Comparison of ENCODE assay signal across 14 mouse cellular contexts in genomic region chr1:78202466-78203085, GRCm38 (mm10). TPM values are rescaled to one million over a fixed set of nuclear protein-coding genes. Genes with fewer than 3 reads are reported as not detected.
DNase-seq lines count a peak whose midpoint lies in the region; ATAC-seq lines count a peak whose summit lies in the region.
"Had no signal": no experiment of that assay in that cellular context is flagged by ENCODE, and none has a peak within 500 bp of the region (broad histone marks: within the 10 kb centered on the region; RNA-seq: fewer than 3 reads in every experiment).

No protein-coding gene starts in this region.

- ATAC-seq in forebrain, embryonic 12.5 days (ENCODE audit: low FRiP score) = no peak
- no peak for ATAC-seq in forebrain, embryonic 16.5 days
- no peak for ATAC-seq in embryonic facial prominence, embryonic 15.5 days (ENCODE audit: insufficient number of reproducible peaks, low FRiP score, low TSS enrichment, low read depth)
- no peak for ATAC-seq in midbrain, embryonic 11.5 days (ENCODE audit: low FRiP score)
- ATAC-seq: inflammation-experienced regulatory T-cells, adult 6 months had no signal

- no peaks in the 10 kb centered on the region for H3K9me3 ChIP-seq in forebrain, embryonic 12.5 days
- H3K9me3 ChIP-seq in forebrain, embryonic 16.5 days (ENCODE audit: control insufficient read depth, low read length) = no peaks in the 10 kb centered on the region; the same call in 1 of the 2 replicates
- no peaks in the 10 kb centered on the region for H3K9me3 ChIP-seq in embryonic facial prominence, embryonic 15.5 days (replicated peaks)
- no peaks in the 10 kb centered on the region for H3K9me3 ChIP-seq in midbrain, embryonic 11.5 days (ENCODE audit: control insufficient read depth, low read length)

- no peak overlapping the region for H3K4me3 ChIP-seq in forebrain, embryonic 12.5 days (replicated peaks)
- H3K4me3 ChIP-seq in forebrain, embryonic 16.5 days (replicated peaks; ENCODE audit: low read length) = no peak overlapping the region
- H3K4me3 ChIP-seq in embryonic facial prominence, embryonic 15.5 days (replicated peaks) = peak overlapping the region; percentile 51
- peak overlapping the region; percentile 35; the same call in 1 of the 2 replicates for H3K4me3 ChIP-seq in midbrain, embryonic 11.5 days (ENCODE audit: low read depth, low read length)

- H3K36me3 ChIP-seq in forebrain, embryonic 12.5 days (replicated peaks) = no peaks in the 10 kb centered on the region
- H3K36me3 ChIP-seq in forebrain, embryonic 16.5 days (ENCODE audit: control insufficient read depth, insufficient read depth) = no peaks in the 10 kb centered on the region
- H3K36me3 ChIP-seq in embryonic facial prominence, embryonic 15.5 days = no peaks in the 10 kb centered on the region
- H3K36me3 ChIP-seq in midbrain, embryonic 11.5 days (ENCODE audit: control insufficient read depth, insufficient read depth, low read length) = no peaks in the 10 kb centered on the region

- H3K27ac ChIP-seq in forebrain, embryonic 12.5 days = no peak overlapping the region
- H3K27ac ChIP-seq in forebrain, embryonic 16.5 days (ENCODE audit: low read length) = no peak overlapping the region
- peak overlapping the region; percentile 58; the same call in 1 of the 2 replicates for H3K27ac ChIP-seq in embryonic facial prominence, embryonic 15.5 days (replicated peaks)
- no peak overlapping the region for H3K27ac ChIP-seq in midbrain, embryonic 11.5 days (ENCODE audit: low read depth, low read length)

- H3K4me1 ChIP-seq in forebrain, embryonic 12.5 days = peaks cover 37% of the 10 kb centered on the region
- peaks cover 11% of the 10 kb centered on the region for H3K4me1 ChIP-seq in forebrain, embryonic 16.5 days (replicated peaks; ENCODE audit: control insufficient read depth, insufficient read depth, low read length)
- H3K4me1 ChIP-seq in embryonic facial prominence, embryonic 15.5 days = peaks cover 11% of the 10 kb centered on the region
- peaks cover 21% of the 10 kb centered on the region for H3K4me1 ChIP-seq in midbrain, embryonic 11.5 days (ENCODE audit: control insufficient read depth, insufficient read depth, low read length)

- DNase-seq in ES-CJ7 (ENCODE audit: low read depth, low spot score) (peak; percentile 20), MN1 (ENCODE audit: low spot score) (no peak), adipocyte (ENCODE audit: low spot score) (no peak)
- DNase-seq in midbrain, embryonic 11.5 days (ENCODE audit: low spot score, missing footprints) = peak; percentile 94
- DNase-seq in thymus, postnatal 36 days = no peak
- DNase-seq: adrenal gland, adult 8-10 months; cerebellum, postnatal 36 days; gastrocnemius, postnatal 25 days had no signal

- H3K4me2 ChIP-seq in forebrain, embryonic 12.5 days = peak overlapping the region; percentile 49; the same call in 1 of the 2 replicates
- no peak overlapping the region for H3K4me2 ChIP-seq in forebrain, embryonic 16.5 days (ENCODE audit: low read length)
- peak overlapping the region; percentile 65 for H3K4me2 ChIP-seq in embryonic facial prominence, embryonic 15.5 days (replicated peaks)
- H3K4me2 ChIP-seq in midbrain, embryonic 11.5 days = peak overlapping the region; percentile 62

- H3K9ac ChIP-seq in forebrain, embryonic 12.5 days = no peak overlapping the region
- no peak overlapping the region for H3K9ac ChIP-seq in forebrain, embryonic 16.5 days (replicated peaks; ENCODE audit: low read depth, low read length)
- H3K9ac ChIP-seq in embryonic facial prominence, embryonic 15.5 days = no peak overlapping the region
- peak overlapping the region; percentile 41; the same call in 1 of the 2 replicates for H3K9ac ChIP-seq in midbrain, embryonic 11.5 days (ENCODE audit: low read length)

- WGBS in forebrain, embryonic 12.5 days = 2% methylated on average over 23 of the region's 23 CpGs
- under 1% methylated on average over 23 of the region's 23 CpGs for WGBS in forebrain, embryonic 16.5 days
- WGBS in embryonic facial prominence, embryonic 15.5 days = 5% methylated on average over 23 of the region's 23 CpGs
- 1% methylated on average over 23 of the region's 23 CpGs for WGBS in midbrain, embryonic 11.5 days

- H3K27me3 ChIP-seq in forebrain, embryonic 12.5 days = peaks cover 96% of the 10 kb centered on the region
- peaks cover 89% of the 10 kb centered on the region for H3K27me3 ChIP-seq in forebrain, embryonic 16.5 days (replicated peaks; ENCODE audit: control insufficient read depth, insufficient read depth, low read length)
- H3K27me3 ChIP-seq in embryonic facial prominence, embryonic 15.5 days = peaks cover 89% of the 10 kb centered on the region
- H3K27me3 ChIP-seq in midbrain, embryonic 11.5 days (ENCODE audit: control insufficient read depth, insufficient read depth, low read length) = peaks cover 85% of the 10 kb centered on the region

RNA-seq across cellular contexts. Expression of gene Pax3, which starts 5.6 kb away (rescaled TPM):
- 3.3 and 3.6 TPM in 2 replicates for polyA plus RNA-seq in forebrain, embryonic 12.5 days (2016; fragmentation: Nextera tagmentation; extraction: Ambion mirVana)
- 0.22 TPM in 1 of 2 replicates, not detected in the other for polyA plus RNA-seq in forebrain, embryonic 16.5 days (2015; fragmentation: Nextera tagmentation; extraction: Ambion mirVana)
- 47.0 and 47.2 TPM in 2 replicates for polyA plus RNA-seq in embryonic facial prominence, embryonic 15.5 days (2015; fragmentation: Nextera tagmentation; extraction: Ambion mirVana)
- polyA plus RNA-seq in midbrain, embryonic 11.5 days (2014; fragmentation: Nextera tagmentation; extraction: Ambion mirVana) = 38.1 and 41.5 TPM in 2 replicates
- polyA plus RNA-seq: inflammation-experienced regulatory T-cells, adult 6 months; liver, embryonic 16.5 days; stomach, embryonic 14.5 days had no signal

Comparison
In these comparisons a context has a peak if more than half of its experiments do, and no peak if none do; other contexts are left out.
1. H3K4me3 ChIP-seq: peak in embryonic facial prominence, embryonic 15.5 days (single experiment) and midbrain, embryonic 11.5 days (single experiment); none in forebrain, embryonic 12.5 days (single experiment) and forebrain, embryonic 16.5 days (single experiment).
2. DNase-seq: peak in ES-CJ7 (single experiment) and midbrain, embryonic 11.5 days (single experiment); none in MN1 (single experiment), adipocyte (single experiment) and thymus, postnatal 36 days (0 of 2).